17 mouse cellular contexts compared by ENCODE assay signal in the genomic region with DNA sequence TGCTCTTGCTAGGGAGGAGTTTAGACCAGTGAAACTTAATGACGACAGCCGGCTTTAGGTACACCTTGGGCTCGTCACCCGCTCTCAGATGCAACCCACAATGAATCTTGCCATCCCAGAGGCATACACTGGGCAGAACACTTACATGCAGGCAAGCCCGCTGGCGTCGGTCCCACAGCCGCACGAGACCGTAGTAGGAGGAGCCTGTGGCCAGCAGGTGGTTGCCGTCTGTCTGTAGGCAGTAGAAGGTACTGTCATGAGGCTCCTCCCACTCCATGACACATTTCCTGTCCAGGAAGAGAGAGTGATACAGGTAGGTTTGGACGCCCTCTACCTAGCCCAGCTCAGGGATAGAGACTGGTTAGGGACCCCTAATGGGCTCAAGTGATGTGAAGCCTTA. TPM values are rescaled to one million over a fixed set of nuclear protein-coding genes. Genes with fewer than 3 reads are reported as not detected.
DNase-seq lines count a peak whose midpoint lies in the region; ATAC-seq and TF ChIP-seq lines count a peak whose summit lies in the region.
"Had no signal": no experiment of that assay in that cellular context is flagged by ENCODE, and none has a peak within 500 bp of the region (broad histone marks: within the 10 kb centered on the region; RNA-seq: fewer than 3 reads in every experiment).

No protein-coding gene starts in this region.

- no peak overlapping the region for H3K4me3 ChIP-seq in midbrain, embryonic 10.5 days
- H3K4me3 ChIP-seq in midbrain, postnatal 0 days (ENCODE audit: low read depth, low read length): no peak overlapping the region
- H3K4me3 ChIP-seq: hindbrain, embryonic 15.5 days; limb, embryonic 15.5 days; megakaryocyte, embryonic 14.5 days had no signal

- no peak overlapping the region for H3K4me2 ChIP-seq in midbrain, postnatal 0 days (ENCODE audit: low read depth, low read length, poor library complexity, severe bottlenecking)
- H3K4me2 ChIP-seq: hindbrain, embryonic 15.5 days; limb, embryonic 15.5 days had no signal

- H3K9ac ChIP-seq in midbrain, postnatal 0 days (replicated peaks; ENCODE audit: low read length, poor library complexity, severe bottlenecking): no peak overlapping the region
- H3K9ac ChIP-seq: forebrain, postnatal 0 days; hindbrain, embryonic 15.5 days; limb, embryonic 15.5 days; liver, postnatal 0 days had no signal

- peaks cover 80% of the 10 kb centered on the region for H3K4me1 ChIP-seq in midbrain, embryonic 10.5 days
- no peaks in the 10 kb centered on the region for H3K4me1 ChIP-seq in midbrain, postnatal 0 days (ENCODE audit: insufficient read depth, low read length)

- no peak for TF ChIP-seq CTCF in midbrain, postnatal 0 days (IDR thresholded peaks at IDR 0.05)

- DNase-seq in heart, adult 18-20 months: peak; percentile 55 to 63
- no peak for DNase-seq in heart, adult 8-10 months (ENCODE audit: low spot score)
- DNase-seq in midbrain, embryonic 10.5 days (ENCODE audit: low spot score): no peak
- DNase-seq in midbrain, postnatal 0 days (ENCODE audit: low spot score): no peak
- DNase-seq in ZHBTc4 (ENCODE audit: low read depth, low spot score): peak; percentile 59
- peak; percentile 64 for DNase-seq in naive thymus-derived CD4-positive, alpha-beta T cell, adult 2 months (ENCODE audit: low read depth)
- no peak for DNase-seq in kidney, adult 8-10 months
- no peak for DNase-seq in testis, postnatal 10 days (ENCODE audit: low spot score)
- DNase-seq: cerebellum, adult 9-10 months; forebrain, postnatal 0 days; kidney, adult 11 months; layer of hippocampus, adult 9-11 months; liver, postnatal 0 days; lung, postnatal 14 days had no signal

- peaks cover 100% of the 10 kb centered on the region for H3K27me3 ChIP-seq in midbrain, embryonic 10.5 days (ENCODE audit: low read depth, poor library complexity, severe bottlenecking)
- H3K27me3 ChIP-seq in midbrain, postnatal 0 days (ENCODE audit: insufficient read depth, low read length): no peaks in the 10 kb centered on the region
- H3K27me3 ChIP-seq: hindbrain, embryonic 15.5 days; limb, embryonic 15.5 days; megakaryocyte, embryonic 14.5 days had no signal

- peaks cover 40% of the 10 kb centered on the region for H3K36me3 ChIP-seq in midbrain, embryonic 10.5 days
- peaks cover 33% of the 10 kb centered on the region for H3K36me3 ChIP-seq in midbrain, postnatal 0 days (ENCODE audit: insufficient read depth, low read length)

- 92% methylated on average over 12 of the region's 12 CpGs for WGBS in midbrain, embryonic 10.5 days
- WGBS in midbrain, postnatal 0 days: 89% methylated on average over 12 of the region's 12 CpGs

- no peaks in the 10 kb centered on the region for H3K9me3 ChIP-seq in midbrain, embryonic 10.5 days (replicated peaks)
- H3K9me3 ChIP-seq in midbrain, postnatal 0 days (ENCODE audit: low read length): no peaks in the 10 kb centered on the region
- H3K9me3 ChIP-seq: hindbrain, embryonic 15.5 days; limb, embryonic 15.5 days had no signal

- 0 out of 2 replicates have a peak overlapping the region, but pooled peaks have one; percentile 58 for H3K27ac ChIP-seq in midbrain, embryonic 10.5 days (replicated peaks)
- no peak overlapping the region for H3K27ac ChIP-seq in midbrain, postnatal 0 days (ENCODE audit: low read depth, low read length)
- H3K27ac ChIP-seq: hindbrain, embryonic 15.5 days; limb, embryonic 15.5 days had no signal

- ATAC-seq in midbrain, postnatal 0 days (ENCODE audit: low FRiP score): no peak
- ATAC-seq: liver, postnatal 0 days had no signal

RNA-seq across cellular contexts. Expression of a gene that starts 18.6 kb away (rescaled TPM):
- 10 to 100 TPM; 19.8 to 19.9 TPM for total RNA-seq in heart, adult 18-20 months (2021)
- 10 to 100 TPM; 19.3 to 29.4 (median 22.0) TPM for total RNA-seq in heart, adult 8-10 months (2022)
- polyA plus RNA-seq in midbrain, embryonic 10.5 days (2016; fragmentation: Nextera tagmentation; extraction: Ambion mirVana): 47.2 and 47.9 TPM in 2 replicates
- 15.7 and 20.9 TPM in 2 replicates for total RNA-seq in midbrain, postnatal 0 days (2014; rRNA removed)
- polyA plus RNA-seq in midbrain, postnatal 0 days (2015; fragmentation: Nextera tagmentation; extraction: Ambion mirVana): 83.7 and 84.4 TPM in 2 replicates

RNA-seq across cellular contexts. Expression of a gene that starts 18.6 kb away (rescaled TPM):
- 10 to 100 TPM; 10.3 to 10.4 TPM for total RNA-seq in heart, adult 18-20 months (2021)
- 10 to 100 TPM; 10.8 to 12.1 (median 11.6) TPM for total RNA-seq in heart, adult 8-10 months (2022)
- 22.3 and 23.0 TPM in 2 replicates for polyA plus RNA-seq in midbrain, embryonic 10.5 days (2016; fragmentation: Nextera tagmentation; extraction: Ambion mirVana)
- total RNA-seq in midbrain, postnatal 0 days (2014; rRNA removed): 9.9 and 12.1 TPM in 2 replicates
- polyA plus RNA-seq in midbrain, postnatal 0 days (2015; fragmentation: Nextera tagmentation; extraction: Ambion mirVana): 8.9 and 10.4 TPM in 2 replicates

Comparison
In these comparisons a context has a peak if more than half of its experiments do, and no peak if none do; other contexts are left out.
1. DNase-seq: peak in heart, adult 18-20 months (2 of 2), ZHBTc4 (single experiment) and naive thymus-derived CD4-positive, alpha-beta T cell, adult 2 months (single experiment); none in heart, adult 8-10 months (single experiment), midbrain, embryonic 10.5 days (single experiment), midbrain, postnatal 0 days (single experiment), kidney, adult 8-10 months (0 of 2) and testis, postnatal 10 days (single experiment).